Mouse (Mus musculus) MEL (cell line): ENCODE measurements around the gene Kcnk2. TPM values are rescaled to one million over a fixed set of nuclear protein-coding genes. Genes with fewer than 3 reads are reported as not detected.

Source experiments
- DNase-seq: peaks from one replicate; pipeline ENCODE4 v3.0.0; 2011; ENCODE audit warnings: low read depth, low spot score
- H3K27ac ChIP-seq: 2 replicates; pipeline ENCODE4 v1.5.1; 2012; ENCODE audit warnings: low read depth, mild to moderate bottlenecking, control low read depth, low read length, moderate library complexity; ENCODE audit not compliant: control insufficient read depth
- H3K27me3 ChIP-seq, 2 experiments: fragments of 150-350 bp in 1 of 2; sonication (generic) in 1 of 2; 2 replicates each; pipeline ENCODE4 v1.6.1; 2012; ENCODE audit warnings: low read length in 2 of 2, mild to moderate bottlenecking in 2 of 2, improper control_type of control experiment in 1 of 2, moderate library complexity in 1 of 2; ENCODE audit not compliant: insufficient read depth in 2 of 2, control insufficient read depth in 1 of 2
- H3K36me3 ChIP-seq, 2 experiments: 2 replicates each; pipeline ENCODE4 v1.6.1; 2012 to 2014; ENCODE audit warnings: low read length in 2 of 2, improper control_type of control experiment in 1 of 2, inconsistent platforms in 1 of 2, mild to moderate bottlenecking in 1 of 2; ENCODE audit not compliant: insufficient read depth in 2 of 2, control insufficient read depth in 1 of 2
- H3K4me1 ChIP-seq, 2 experiments: fragments of 150-350 bp in 1 of 2; sonication (generic) in 1 of 2; 2 replicates each; pipeline ENCODE4 v1.6.1; 2012; ENCODE audit warnings: low read length in 2 of 2, improper control_type of control experiment in 1 of 2, mild to moderate bottlenecking in 1 of 2; ENCODE audit not compliant: insufficient read depth in 2 of 2, control insufficient read depth in 1 of 2
- H3K4me3 ChIP-seq, 2 experiments: fragments of 150-350 bp in 1 of 2; sonication (generic) in 1 of 2; 2 replicates each; pipeline ENCODE4 v1.5.1; 2012; ENCODE audit warnings: low read depth in 2 of 2, low read length in 2 of 2, mild to moderate bottlenecking in 2 of 2, moderate library complexity in 2 of 2, control low read depth in 1 of 2, improper control_type of control experiment in 1 of 2; ENCODE audit not compliant: control insufficient read depth in 1 of 2, insufficient read depth in 1 of 2
- H3K79me2 ChIP-seq: 2 replicates; pipeline ENCODE4 v1.6.1; 2012; ENCODE audit warnings: mild to moderate bottlenecking, low read length, moderate library complexity; ENCODE audit not compliant: control insufficient read depth, poor library complexity, insufficient read depth
- H3K9ac ChIP-seq: 2 replicates; pipeline ENCODE4 v1.6.1; 2012; ENCODE audit warnings: low read depth, mild to moderate bottlenecking, control low read depth, low read length, moderate library complexity; ENCODE audit not compliant: control insufficient read depth, poor library complexity, severe bottlenecking
- H3K9me3 ChIP-seq: fragments of 150-350 bp; sonication (generic); replicated peaks from 2 replicates; pipeline ENCODE4 v1.6.1; 2012; ENCODE audit warnings: mild to moderate bottlenecking, low read length, improper control_type of control experiment, moderate library complexity; ENCODE audit not compliant: insufficient read depth
- BHLHE40 ChIP-seq: IDR thresholded peaks from 2 replicates; pipeline ENCODE4 v1.6.1; 2012; ENCODE audit warnings: low read depth, mild to moderate bottlenecking, inconsistent platforms, low read length, improper control_type of control experiment, borderline replicate concordance
- CHD1 ChIP-seq: IDR thresholded peaks from 2 replicates; pipeline ENCODE4 v1.6.1; 2012; ENCODE audit warnings: low read depth, mild to moderate bottlenecking, inconsistent platforms, low read length, improper control_type of control experiment
- CHD2 ChIP-seq: IDR thresholded peaks from 2 replicates; pipeline ENCODE4 v1.6.1; 2011; ENCODE audit warnings: low read length, improper control_type of control experiment
- CTCF ChIP-seq, 3 experiments: IDR thresholded peaks in 2 of 3; conservative IDR thresholded peaks in 1 of 3; 2 replicates each; pipeline ENCODE4 v1.5.1; 2011 to 2012; ENCODE audit warnings: low read length in 3 of 3, low read depth in 2 of 3, mild to moderate bottlenecking in 2 of 3, improper control_type of control experiment in 1 of 3, inconsistent platforms in 1 of 3, mixed read lengths in 1 of 3, moderate library complexity in 1 of 3; ENCODE audit not compliant: control insufficient read depth in 1 of 3, insufficient read depth in 1 of 3, poor library complexity in 1 of 3, severe bottlenecking in 1 of 3
- E2F4 ChIP-seq: IDR thresholded peaks from 2 replicates; pipeline ENCODE4 v1.6.1; 2011; ENCODE audit warnings: low read depth, low read length, improper control_type of control experiment, borderline replicate concordance
- ELF1 ChIP-seq: IDR thresholded peaks from 2 replicates; pipeline ENCODE4 v1.6.1; 2014; ENCODE audit warnings: low read depth, mild to moderate bottlenecking, inconsistent platforms, low read length, improper control_type of control experiment, moderate library complexity
- EP300 ChIP-seq, 2 experiments: IDR thresholded peaks; 2 replicates each; pipeline ENCODE4 v1.6.1; 2011; ENCODE audit warnings: improper control_type of control experiment in 2 of 2, low read length in 2 of 2, low read depth in 1 of 2, mild to moderate bottlenecking in 1 of 2
- ETS1 ChIP-seq: IDR thresholded peaks from 2 replicates; pipeline ENCODE4 v1.6.1; 2012; ENCODE audit warnings: low read depth, mild to moderate bottlenecking, inconsistent platforms, low read length, improper control_type of control experiment, moderate library complexity
- GABPA ChIP-seq: IDR thresholded peaks from 2 replicates; pipeline ENCODE4 v1.6.1; 2012; ENCODE audit warnings: low read depth, mild to moderate bottlenecking, inconsistent platforms, low read length, improper control_type of control experiment, moderate library complexity
- GATA1 ChIP-seq: IDR thresholded peaks from 2 replicates; pipeline ENCODE4 v1.6.1; 2011; ENCODE audit warnings: low read depth, low read length, improper control_type of control experiment
- HCFC1 ChIP-seq: IDR thresholded peaks from 2 replicates; pipeline ENCODE4 v1.6.1; 2012; ENCODE audit warnings: low read depth, mild to moderate bottlenecking, inconsistent platforms, low read length, improper control_type of control experiment, moderate library complexity
- JUND ChIP-seq: IDR thresholded peaks from 2 replicates; pipeline ENCODE4 v1.6.1; 2011; ENCODE audit warnings: low read depth, mild to moderate bottlenecking, improper control_type of control experiment, low read length
- KAT2A ChIP-seq: conservative IDR thresholded peaks from 2 replicates; pipeline ENCODE4 v1.6.1; 2012; ENCODE audit warnings: low read depth, low read length, improper control_type of control experiment, inconsistent platforms
- MAFK ChIP-seq: IDR thresholded peaks from 2 replicates; pipeline ENCODE4 v1.6.1; 2011; ENCODE audit warnings: low read depth, mild to moderate bottlenecking, low read length, improper control_type of control experiment, borderline replicate concordance
- MAZ ChIP-seq: IDR thresholded peaks from 2 replicates; pipeline ENCODE4 v1.6.1; 2012; ENCODE audit warnings: low read depth, mild to moderate bottlenecking, inconsistent platforms, low read length, improper control_type of control experiment
- MEF2A ChIP-seq: IDR thresholded peaks from 2 replicates; pipeline ENCODE4 v1.6.1; 2014; ENCODE audit warnings: low read depth, mild to moderate bottlenecking, inconsistent platforms, low read length, improper control_type of control experiment; ENCODE audit not compliant: poor library complexity, insufficient replicate concordance, severe bottlenecking; ENCODE audit errors: extremely low read depth
- MYB ChIP-seq: IDR thresholded peaks from 2 replicates; pipeline ENCODE4 v1.6.1; 2011; ENCODE audit warnings: mild to moderate bottlenecking, low read depth, low read length, improper control_type of control experiment
- NELFE ChIP-seq: IDR thresholded peaks from 2 replicates; pipeline ENCODE4 v1.6.1; 2011; ENCODE audit warnings: low read depth, low read length, improper control_type of control experiment
- POLR2A ChIP-seq, 2 experiments: IDR thresholded peaks; 2 replicates each; pipeline ENCODE4 v1.6.1; 2011 to 2012; ENCODE audit warnings: low read length in 2 of 2, mild to moderate bottlenecking in 2 of 2, control low read depth in 1 of 2, improper control_type of control experiment in 1 of 2, low read depth in 1 of 2, moderate library complexity in 1 of 2; ENCODE audit not compliant: control insufficient read depth in 1 of 2, insufficient read depth in 1 of 2, poor library complexity in 1 of 2
- POLR2AphosphoS2 ChIP-seq: IDR thresholded peaks from 2 replicates; pipeline ENCODE4 v1.6.1; 2011; ENCODE audit warnings: low read length, improper control_type of control experiment
- RAD21 ChIP-seq: IDR thresholded peaks from 2 replicates; pipeline ENCODE4 v1.6.1; 2011; ENCODE audit warnings: mild to moderate bottlenecking, low read depth, low read length, improper control_type of control experiment
- SIN3A ChIP-seq: IDR thresholded peaks from 2 replicates; pipeline ENCODE4 v1.6.1; 2012; ENCODE audit warnings: low read length, improper control_type of control experiment, inconsistent platforms
- TAL1 ChIP-seq: IDR thresholded peaks from 2 replicates; pipeline ENCODE4 v1.6.1; 2012; ENCODE audit warnings: mild to moderate bottlenecking, inconsistent platforms, low read length, moderate library complexity, mixed read lengths
- UBTF ChIP-seq: IDR thresholded peaks from 2 replicates; pipeline ENCODE4 v1.6.1; 2012; ENCODE audit warnings: low read depth, mild to moderate bottlenecking, inconsistent platforms, low read length, improper control_type of control experiment, moderate library complexity, borderline replicate concordance; ENCODE audit not compliant: insufficient read depth
- USF1 ChIP-seq: IDR thresholded peaks from 2 replicates; pipeline ENCODE4 v1.6.1; 2014; ENCODE audit warnings: low read depth, mild to moderate bottlenecking, inconsistent platforms, low read length, improper control_type of control experiment, moderate library complexity
- USF2 ChIP-seq, 2 experiments: IDR thresholded peaks; 2 replicates each; pipeline ENCODE4 v1.6.1; 2011 to 2012; ENCODE audit warnings: improper control_type of control experiment in 2 of 2, low read length in 2 of 2, borderline replicate concordance in 1 of 2, inconsistent platforms in 1 of 2, low read depth in 1 of 2, mild to moderate bottlenecking in 1 of 2; ENCODE audit not compliant: insufficient read depth in 1 of 2
- ZC3H11A ChIP-seq: IDR thresholded peaks from 2 replicates; pipeline ENCODE4 v1.6.1; 2012; ENCODE audit warnings: low read depth, mild to moderate bottlenecking, inconsistent platforms, low read length, improper control_type of control experiment
- polyA plus RNA-seq, 2 experiments: library from polyadenylated mRNA; stranded (reverse) in 1 of 2; unstranded in 1 of 2; fragments of >175 nt in 1 of 2; fragments of >200 nt in 1 of 2; gene quantifications; 2 replicates each; pipeline versions ENCODE4 v1.2.1 to v1.2.4; 2012; ENCODE audit warnings: low replicate concordance in 2 of 2, low read depth in 1 of 2; ENCODE audit not compliant: insufficient read length in 2 of 2, insufficient read depth in 1 of 2, missing spikeins in 1 of 2
- total RNA-seq: library from RNA; depleted of rRNA; stranded (reverse); fragments of 300-350 nt; gene quantifications from 2 replicates; pipeline ENCODE4 v1.2.3, GENCODE M21; 2012

Kcnk2 gene
- total and polyA plus RNA-seq, 3 experiments = not detected

- Histone ChIP-seq H3K9me3 (no peaks in the 10 kb centered on the region), H3K36me3 (no peaks in the 10 kb centered on the region), H3K4me1 (no peaks in the 10 kb centered on the region), H3K27me3 (no peaks in the 10 kb centered on the region), H3K79me2 (no peaks in the 10 kb centered on the region), H3K27ac (no peak overlapping the region), H3K4me3 (no peak overlapping the region), H3K9ac (no peak overlapping the region)
- DNase-seq = no peak
- TF ChIP-seq JUND (no peak), ETS1 (no peak), MAFK (no peak), MYB (no peak), UBTF (no peak), EP300 (IDR thresholded peaks at IDR 0.05; ENCODE audit: low read depth in 1 of 2, low read length in 2 of 2) (no peak), MAZ (no peak), GATA1 (no peak), GABPA (no peak), TAL1 (no peak), CHD2 (no peak), CHD1 (no peak), NELFE (no peak), ELF1 (no peak), SIN3A (no peak), E2F4 (no peak)
Observed at GRCm38 (mm10) chr1:189209029-189209714, 192.9 kb downstream of the Kcnk2 start.

- TF ChIP-seq CTCF (IDR thresholded peaks at IDR 0.05 in 2 of 3, conservative IDR thresholded peaks at IDR 0.05 in 1 of 3; ENCODE audit: control insufficient read depth in 1 of 3, insufficient read depth in 1 of 3, low read depth in 2 of 3, low read length in 3 of 3, poor library complexity in 1 of 3, severe bottlenecking in 1 of 3) (no peak), RAD21 (no peak), ZC3H11A (no peak), USF2 (IDR thresholded peaks at IDR 0.05; ENCODE audit: borderline replicate concordance in 1 of 2, insufficient read depth in 1 of 2, low read depth in 1 of 2, low read length in 2 of 2) (no peak), USF1 (no peak), POLR2A (IDR thresholded peaks at IDR 0.05; ENCODE audit: control insufficient read depth in 1 of 2, insufficient read depth in 1 of 2, low read depth in 1 of 2, low read length in 2 of 2, poor library complexity in 1 of 2) (no peak), MEF2A (no peak), POLR2AphosphoS2 (no peak), HCFC1 (no peak), SIN3A (no peak), CHD1 (no peak), BHLHE40 (no peak), EP300 (IDR thresholded peaks at IDR 0.05; ENCODE audit: low read depth in 1 of 2, low read length in 2 of 2) (no peak), GATA1 (no peak), KAT2A (no peak), TAL1 (no peak)
- Histone ChIP-seq H3K9ac (no peak overlapping the region), H3K9me3 (no peaks in the 10 kb centered on the region), H3K27me3 (no peaks in the 10 kb centered on the region), H3K4me3 (no peak overlapping the region), H3K27ac (no peak overlapping the region), H3K36me3 (no peaks in the 10 kb centered on the region), H3K4me1 (no peaks in the 10 kb centered on the region), H3K79me2 (no peaks in the 10 kb centered on the region)
- DNase-seq = no peak
Observed at GRCm38 (mm10) chr1:189208605-189209004, 193.5 kb downstream of the Kcnk2 start.
